Mouse (Mus musculus) neural tube, embryonic 10.5 days (tissue): ENCODE results near the gene Plpp1.

Experiments
- DNase-seq: peaks from one replicate; pipeline ENCODE4 v3.0.0-alpha.2; 2017; ENCODE audit warnings: low spot score; ENCODE audit errors: extremely low spot score

Plpp1 gene

GRCm38 (mm10) chr13:112772861-112773260, 27.7 kb upstream of the Plpp1 start:
- DNase-seq = no peak

DNA sequence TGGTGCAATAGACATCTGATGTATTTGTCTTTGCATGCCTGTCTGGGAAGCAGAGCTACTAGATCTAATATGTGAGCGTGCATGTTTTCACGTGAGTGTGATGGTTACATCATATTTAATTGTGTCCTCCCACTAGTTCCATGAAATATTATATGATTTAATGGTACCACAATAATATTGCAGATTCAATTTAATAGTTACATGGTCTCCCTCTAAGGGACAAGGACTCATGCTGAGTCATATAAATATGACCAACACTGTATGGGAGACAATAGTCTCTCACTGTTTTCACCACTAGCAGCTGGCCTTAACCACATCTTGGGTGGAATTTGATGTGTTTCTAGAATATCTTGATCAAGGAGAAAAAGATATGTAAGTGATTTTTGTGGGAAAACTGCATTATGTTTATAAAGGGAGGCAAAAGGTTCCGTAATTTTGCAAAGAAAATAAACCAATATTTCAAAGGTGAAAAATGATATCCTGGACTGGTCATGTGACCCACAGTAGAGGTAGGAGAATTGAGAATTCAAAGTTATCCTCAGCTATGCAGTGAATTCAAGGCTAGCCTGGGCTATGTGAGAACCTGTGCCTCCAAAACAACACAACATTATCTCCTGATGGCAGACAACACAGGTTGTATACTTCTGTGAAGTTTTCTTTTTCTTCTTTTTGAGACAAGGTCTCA, 26.5 kb upstream of the Plpp1 start:
- DNase-seq = no peak

DNA sequence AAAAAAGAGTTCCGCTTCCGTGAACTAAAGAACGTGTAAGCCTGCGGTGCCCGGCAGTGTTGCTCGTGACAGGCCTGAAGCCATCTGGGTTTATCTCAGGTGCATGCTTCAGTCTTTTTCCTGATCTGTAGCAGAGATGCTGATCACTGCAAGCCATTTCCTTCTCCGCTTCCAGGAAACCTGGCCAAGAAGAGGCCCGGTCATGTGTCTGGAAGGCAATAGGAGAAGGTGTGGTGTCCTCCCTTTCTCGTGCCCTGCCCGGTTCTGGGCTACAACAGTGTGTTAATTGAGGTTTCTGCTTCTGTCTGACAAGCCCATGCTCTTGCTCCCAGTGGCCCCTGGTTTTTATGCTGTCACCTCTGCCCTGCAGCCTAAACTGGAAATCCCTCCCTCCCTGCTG, 24.7 kb upstream of the Plpp1 start:
- DNase-seq = no peak

- DNase-seq = no peak
Measured at GRCm38 (mm10) chr13:112778407-112778806, 22.2 kb upstream of the Plpp1 start.

DNA sequence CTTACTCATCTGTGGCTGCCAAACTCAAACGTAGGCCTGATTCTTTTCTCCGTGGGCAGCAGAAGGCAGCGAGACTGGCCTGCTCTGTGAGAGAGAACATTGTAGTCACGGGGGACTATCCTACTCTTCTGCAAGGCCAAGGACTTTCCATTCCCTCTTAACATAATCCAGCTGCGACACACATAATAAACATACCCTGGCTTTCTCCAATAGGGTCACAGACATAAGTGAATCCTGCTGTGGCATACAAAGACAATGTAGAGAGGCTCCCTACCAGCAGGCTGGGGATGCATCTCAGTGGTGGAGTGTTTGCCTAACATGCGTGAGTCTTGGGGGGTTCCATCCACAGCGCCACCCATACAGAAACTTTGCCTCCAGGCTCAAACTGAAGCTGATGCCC, 15.3 kb upstream of the Plpp1 start:
- DNase-seq = no peak

DNA sequence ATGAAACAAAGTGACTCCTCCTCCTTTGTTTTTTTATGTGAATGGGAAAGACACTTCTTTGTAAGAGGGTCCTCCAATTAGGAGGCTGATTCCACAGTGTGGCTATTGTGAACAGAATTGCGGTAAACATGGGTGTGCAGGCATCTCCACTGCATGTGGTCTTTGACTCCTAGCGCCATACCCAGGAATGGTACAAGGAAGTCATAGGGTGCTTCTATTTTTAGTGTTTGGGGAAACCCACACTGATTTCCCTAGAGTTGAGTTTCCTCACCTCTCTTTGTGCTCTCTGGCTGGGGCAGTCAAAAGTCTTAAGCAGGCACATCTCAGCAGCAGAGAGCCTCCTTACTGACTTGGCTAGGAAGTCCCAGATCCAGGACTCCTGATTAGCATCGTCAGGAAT, 14.4 kb upstream of the Plpp1 start:
- DNase-seq = no peak

DNA sequence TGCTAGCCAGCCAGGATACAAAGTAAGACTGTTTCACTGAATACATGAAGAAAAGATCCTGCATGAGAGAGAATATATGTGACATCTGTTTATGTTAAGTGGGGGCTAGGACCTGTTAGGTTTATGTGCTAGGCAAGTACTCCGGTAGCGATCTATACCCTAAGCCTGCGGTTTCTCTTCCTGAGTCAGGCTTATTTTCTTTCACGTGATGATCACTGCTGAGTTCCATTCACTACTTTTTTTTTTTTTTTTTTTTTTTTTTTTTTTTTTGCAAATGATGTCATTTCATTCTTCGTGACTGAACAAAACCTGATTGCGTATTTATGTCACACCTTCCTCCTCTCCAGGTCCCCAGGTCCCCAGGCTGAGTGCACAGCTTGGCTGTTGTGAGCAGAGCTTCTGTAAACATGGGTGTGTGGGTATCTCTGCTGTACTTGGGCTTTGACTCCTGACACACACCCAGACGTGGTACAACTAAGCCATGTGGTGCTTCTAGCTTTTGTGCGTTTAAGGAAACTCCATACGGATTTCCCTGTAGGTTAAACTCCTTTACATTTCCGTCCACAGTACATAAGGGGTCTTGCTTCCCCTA, 13.6 kb upstream of the Plpp1 start:
- DNase-seq = no peak

GRCm38 (mm10) chr13:112790774-112791173, 9.8 kb upstream of the Plpp1 start:
- DNase-seq = no peak

DNA sequence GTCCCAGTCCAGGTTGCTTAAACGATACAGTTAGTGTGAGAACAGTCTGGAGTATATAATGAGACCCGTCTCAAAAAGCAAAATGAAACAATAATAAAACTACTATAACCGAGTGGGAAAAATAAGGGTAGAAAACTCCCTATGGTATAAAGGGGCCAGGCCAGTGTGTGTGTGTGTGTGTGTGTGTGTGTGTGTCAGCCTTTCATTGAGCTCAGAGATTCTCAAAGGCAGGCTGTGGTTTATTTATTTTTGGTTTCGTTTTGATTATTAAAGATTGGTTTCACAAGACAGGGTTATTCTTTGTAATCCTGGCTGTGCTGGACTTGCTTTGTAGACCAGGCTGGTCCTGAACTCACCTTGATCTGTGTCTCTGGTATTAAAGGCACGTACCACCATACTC, 8.7 kb upstream of the Plpp1 start:
- DNase-seq = no peak

DNA sequence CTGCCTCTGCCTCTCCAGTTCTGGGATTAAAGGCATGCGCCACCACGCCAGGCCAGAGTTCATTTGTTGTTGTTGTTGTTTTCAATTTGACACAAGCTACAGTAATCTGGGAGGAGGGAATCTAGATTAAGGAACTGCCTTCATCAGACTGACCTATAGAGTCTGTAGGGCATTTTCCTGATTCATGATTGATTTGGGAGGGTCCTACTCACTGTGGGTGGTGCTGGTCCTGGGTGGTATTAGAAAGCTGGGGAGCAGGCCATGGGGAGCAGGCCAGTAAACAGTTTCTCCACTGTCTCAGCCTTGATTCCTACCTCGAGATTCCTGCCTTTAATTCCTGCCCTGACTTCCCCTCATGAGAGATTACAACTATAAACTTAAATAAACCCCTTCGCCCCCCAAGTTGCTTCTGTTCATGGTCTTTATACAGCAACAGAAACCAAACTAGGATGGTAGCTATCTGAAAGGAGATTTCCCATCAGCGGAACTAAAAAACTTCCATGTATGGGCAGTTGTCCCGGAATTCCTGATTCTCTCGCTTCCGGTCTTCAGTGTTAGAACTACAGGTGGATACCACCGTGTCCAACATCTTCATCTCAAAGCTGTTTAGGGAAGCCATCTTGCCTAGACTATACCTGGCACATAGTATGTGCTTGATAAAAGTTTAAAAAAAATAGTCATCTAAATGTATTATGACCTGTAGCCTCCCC, 2.2 kb upstream of the Plpp1 start:
- no peak for DNase-seq

- no peak for DNase-seq
Measured at GRCm38 (mm10) chr13:112798953-112799305, 1.7 kb upstream of the Plpp1 start.

- no peak for DNase-seq
Measured at GRCm38 (mm10) chr13:112799721-112800241, 811 bp upstream of the Plpp1 start.

- DNase-seq = no peak
Measured at GRCm38 (mm10) chr13:112801381-112802004, 901 bp downstream of the Plpp1 start.

GRCm38 (mm10) chr13:112803106-112803505, 2.5 kb downstream of the Plpp1 start:
- DNase-seq = no peak

DNA sequence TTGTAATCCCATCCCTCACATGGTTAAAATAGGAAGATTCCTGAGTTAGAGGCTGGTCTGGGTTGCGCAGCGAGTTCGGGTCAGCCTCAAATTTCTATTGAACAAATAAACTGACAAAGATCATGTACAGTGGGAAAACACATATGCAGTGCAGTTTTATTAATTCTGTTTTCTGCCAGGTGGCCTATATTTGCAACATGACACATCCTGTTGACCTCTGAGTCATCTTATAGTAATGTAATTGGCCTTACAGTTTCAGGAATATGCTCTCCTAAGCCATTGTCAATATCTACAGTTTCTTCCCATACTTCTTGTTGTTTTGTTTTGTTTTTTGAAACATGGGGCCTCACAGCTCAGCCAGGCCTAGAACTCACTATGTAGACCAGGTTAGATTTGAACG, 3.1 kb downstream of the Plpp1 start:
- no peak for DNase-seq

- no peak for DNase-seq
Measured at GRCm38 (mm10) chr13:112805529-112805928, 4.9 kb downstream of the Plpp1 start.

DNA sequence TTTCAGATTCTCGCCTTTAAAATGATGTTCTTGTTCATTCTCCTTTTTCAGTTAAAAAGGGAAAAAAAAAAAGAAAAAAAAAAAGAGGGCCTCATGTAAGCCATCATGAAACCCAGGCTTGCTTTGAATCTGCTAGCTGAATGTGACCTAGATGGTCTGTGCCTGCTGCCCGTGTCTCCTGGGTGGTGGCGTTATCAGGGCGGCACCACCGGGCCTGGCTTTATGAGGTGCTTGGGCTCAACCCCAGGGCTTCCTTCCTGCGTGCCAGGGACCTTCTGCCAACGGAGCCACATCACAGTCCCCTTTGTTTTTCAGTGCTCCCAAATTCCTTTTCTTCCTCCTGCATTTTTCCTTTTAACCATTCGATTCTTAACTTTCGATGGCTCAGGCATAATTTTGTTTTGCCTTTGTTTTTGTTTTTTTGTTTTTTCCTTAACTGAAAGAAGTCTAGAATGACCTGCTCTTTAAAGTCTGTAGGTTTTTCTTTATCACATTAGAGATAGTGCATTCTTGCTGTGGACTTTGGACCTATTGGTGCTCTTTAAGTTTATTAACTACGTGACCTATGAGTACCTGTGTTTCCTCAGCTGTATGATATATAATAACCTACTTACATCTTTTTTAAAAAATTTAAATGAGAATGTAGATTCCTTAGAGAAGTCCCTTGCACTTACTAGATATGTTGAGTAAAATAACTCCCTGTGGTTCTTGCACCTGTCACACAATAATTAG, 7.5 kb downstream of the Plpp1 start:
- no peak for DNase-seq

DNA sequence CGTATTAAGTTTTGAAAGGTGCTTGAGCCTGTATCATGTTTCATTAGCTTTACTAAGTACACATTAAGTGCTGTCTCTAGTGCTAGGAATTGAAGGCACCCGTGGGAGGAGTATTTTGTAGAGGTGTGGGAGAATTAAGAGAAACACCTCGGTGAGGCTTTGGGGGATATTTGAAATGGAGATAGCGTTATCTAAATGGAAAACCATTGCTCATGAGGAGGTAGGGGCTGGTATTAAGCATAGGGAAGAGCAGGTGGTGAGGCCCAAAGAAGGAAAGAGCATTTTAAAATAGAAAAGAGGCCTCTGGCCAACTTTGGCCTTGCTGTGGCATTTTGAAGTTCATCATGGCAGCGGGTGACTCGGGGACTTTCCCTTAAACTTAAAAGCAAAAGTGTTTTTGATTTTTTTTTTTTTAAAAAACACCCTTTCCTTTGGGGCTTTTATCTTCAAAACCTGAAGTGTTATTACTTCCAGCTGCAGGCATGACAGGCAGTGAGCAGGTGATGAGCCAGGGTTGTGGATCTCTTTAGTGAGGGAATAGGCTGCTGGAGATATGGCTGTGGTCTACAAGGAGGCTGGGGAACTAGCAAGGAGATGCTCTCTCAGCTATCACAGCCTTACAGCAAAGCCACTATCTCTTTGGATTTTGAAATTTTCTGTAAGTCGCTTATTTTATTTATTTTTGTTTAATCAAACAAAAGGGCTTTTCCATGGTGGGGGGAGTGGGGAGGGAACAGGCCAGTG, 9.1 kb downstream of the Plpp1 start:
- DNase-seq = no peak

DNA sequence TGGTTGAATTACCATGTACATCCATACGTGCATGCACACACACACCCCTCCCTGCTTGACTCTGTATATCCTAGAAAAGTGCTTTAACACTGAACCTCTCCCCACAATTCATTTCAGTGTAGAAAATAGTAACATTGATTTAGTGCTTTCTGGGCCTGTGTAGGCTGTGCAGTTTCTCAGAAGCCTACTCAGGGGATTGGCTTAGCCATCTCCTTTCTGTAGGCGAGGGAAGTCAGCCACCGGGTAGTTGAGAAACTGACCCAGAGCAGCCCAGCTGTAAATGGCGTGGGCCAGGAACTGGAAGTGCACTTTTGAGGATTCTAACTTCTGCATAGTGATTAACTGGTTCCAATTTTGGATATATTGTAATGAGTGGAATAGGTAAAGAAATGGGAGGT, 9.7 kb downstream of the Plpp1 start:
- DNase-seq = no peak

DNA sequence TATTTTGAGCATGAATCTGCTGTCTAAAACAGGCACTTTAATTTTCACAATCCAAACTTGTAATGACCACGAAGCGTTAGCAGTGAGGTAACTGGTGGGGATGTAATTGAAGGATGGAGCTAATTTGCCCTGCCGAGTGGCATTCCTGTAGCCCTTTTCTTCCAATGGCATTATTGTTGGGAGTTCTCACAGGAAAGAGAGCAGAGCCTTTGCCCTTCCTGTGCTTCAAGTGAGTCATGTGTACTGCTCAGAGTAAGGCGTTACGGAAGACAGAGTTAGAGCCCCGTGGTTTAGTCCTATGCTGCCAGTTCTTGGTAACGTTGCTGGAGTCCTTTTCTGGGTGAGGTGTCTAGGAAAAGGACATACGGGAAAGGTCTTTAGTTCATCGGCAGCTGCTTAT, 10.2 kb downstream of the Plpp1 start:
- no peak for DNase-seq
